Mouse (Mus musculus) G1E-ER4 (cell line): ENCODE measurements around the gene Zfp579. TPM values are rescaled to one million over a fixed set of nuclear protein-coding genes. Genes with fewer than 3 reads are reported as not detected.

Experiments
- GATA1 ChIP-seq: IDR thresholded peaks from one replicate; pipeline ENCODE4 v1.8.0; 2012; ENCODE audit warnings: low read length, inconsistent platforms
- polyA plus RNA-seq: library from polyadenylated mRNA; stranded (reverse); fragments of >175 nt; gene quantifications from 2 replicates; pipeline ENCODE4 v1.2.3, GENCODE M21; 2012

The Zfp579 gene
- polyA plus RNA-seq, 1 experiment, result 0.05 TPM

DNA sequence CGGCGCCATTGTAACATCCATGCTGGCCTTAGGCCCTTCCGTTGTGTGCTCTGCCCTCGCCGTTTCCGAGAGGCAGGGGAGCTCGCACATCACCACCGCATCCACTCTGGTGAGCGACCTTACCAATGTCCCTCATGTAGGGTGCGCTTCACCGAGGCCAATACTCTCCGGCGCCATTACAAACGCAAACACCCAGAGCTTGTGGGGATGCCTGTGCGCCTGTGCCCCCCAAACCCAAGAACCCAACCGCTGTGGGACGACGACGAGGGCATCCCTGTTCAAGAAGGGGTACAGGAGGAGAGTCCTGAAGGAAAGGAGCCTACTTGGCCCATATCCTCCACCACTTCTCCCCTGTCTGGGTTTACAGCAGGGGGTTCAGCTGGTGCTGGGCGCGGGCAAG lies 22.0 kb upstream of the Zfp579 start:
- no peak for TF ChIP-seq GATA1

- TF ChIP-seq GATA1, result no peak
Measured at GRCm38 (mm10) chr7:5017352-5017751, 21.4 kb upstream of the Zfp579 start.

DNA sequence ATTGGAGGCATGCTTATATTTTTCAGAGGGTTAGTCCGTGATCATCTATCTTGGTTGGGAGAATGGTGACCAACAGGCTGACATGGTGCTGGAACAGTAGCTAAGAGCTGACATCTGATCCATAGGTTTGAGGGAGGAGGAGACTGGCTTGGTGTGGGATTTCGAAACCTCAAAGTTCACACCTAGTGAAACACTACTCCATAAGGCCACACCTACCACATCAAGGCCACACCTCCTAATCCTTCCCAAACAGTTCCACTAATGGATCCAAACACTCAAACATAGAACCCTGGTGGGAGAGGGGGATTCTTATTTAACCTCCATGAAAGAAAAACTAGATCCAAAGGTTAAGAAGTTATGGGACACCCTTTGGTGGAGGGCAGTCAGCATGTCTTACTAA lies 21.0 kb upstream of the Zfp579 start:
- no peak for TF ChIP-seq GATA1

- TF ChIP-seq GATA1, result no peak
Measured at GRCm38 (mm10) chr7:5016057-5016456, 20.1 kb upstream of the Zfp579 start.

GRCm38 (mm10) chr7:5015118-5016001 lies 19.4 kb upstream of the Zfp579 start, which contains the start of gene Gm44973:
Gene Gm44973, plus strand, starts transcription at chr7:5015496.
- no peak for TF ChIP-seq GATA1

DNA sequence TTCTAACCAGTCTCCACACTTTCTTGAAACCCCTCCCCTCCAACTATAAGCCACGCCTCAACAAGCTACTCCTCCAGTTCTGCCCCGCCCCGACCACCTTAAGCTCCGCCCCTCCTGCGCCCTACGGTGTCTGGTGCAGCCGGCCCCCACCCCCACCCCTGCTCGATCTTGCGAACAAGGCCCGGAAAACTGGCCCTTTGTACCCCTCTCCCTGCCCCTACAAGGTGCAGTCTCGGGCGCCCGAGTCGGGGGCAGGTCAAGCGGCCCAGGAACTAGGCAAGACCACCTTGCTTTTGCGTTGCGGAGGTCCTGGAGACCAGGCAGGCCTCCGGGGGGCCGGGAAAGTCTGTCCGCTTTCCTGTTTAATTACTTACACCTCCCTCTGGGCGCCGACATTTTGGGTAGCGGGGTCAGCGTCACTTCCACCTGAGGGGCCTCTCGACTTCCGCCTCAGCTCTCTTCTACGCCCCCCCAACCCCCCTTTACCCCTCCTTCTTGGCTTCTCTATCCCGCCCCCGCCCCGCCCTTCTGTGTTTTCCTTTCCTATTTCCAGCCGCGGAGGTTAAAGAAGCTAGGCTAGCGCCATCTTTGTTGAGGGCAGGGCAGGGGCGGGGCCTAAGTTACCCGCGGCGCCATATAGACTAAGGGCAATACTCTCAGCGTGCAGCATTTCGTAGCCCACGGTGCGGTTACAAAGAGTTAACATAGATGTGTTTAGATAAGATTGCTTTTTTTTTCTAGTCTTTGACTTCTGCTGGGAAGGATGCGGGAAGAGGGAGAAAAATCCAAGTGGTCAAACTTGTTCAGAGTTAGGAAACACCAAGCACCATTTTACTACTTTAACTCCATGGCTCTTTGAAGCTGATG lies 18.5 kb upstream of the Zfp579 start, which contains the start of the genes Zfp524 and Fiz1:
Gene Zfp524 (plus strand): TSS at position 165 of the 867 bp plus-strand sequence.
Gene Fiz1 (minus strand): TSS at position 447 of the 867 bp plus-strand sequence.
- no peak for TF ChIP-seq GATA1

DNA sequence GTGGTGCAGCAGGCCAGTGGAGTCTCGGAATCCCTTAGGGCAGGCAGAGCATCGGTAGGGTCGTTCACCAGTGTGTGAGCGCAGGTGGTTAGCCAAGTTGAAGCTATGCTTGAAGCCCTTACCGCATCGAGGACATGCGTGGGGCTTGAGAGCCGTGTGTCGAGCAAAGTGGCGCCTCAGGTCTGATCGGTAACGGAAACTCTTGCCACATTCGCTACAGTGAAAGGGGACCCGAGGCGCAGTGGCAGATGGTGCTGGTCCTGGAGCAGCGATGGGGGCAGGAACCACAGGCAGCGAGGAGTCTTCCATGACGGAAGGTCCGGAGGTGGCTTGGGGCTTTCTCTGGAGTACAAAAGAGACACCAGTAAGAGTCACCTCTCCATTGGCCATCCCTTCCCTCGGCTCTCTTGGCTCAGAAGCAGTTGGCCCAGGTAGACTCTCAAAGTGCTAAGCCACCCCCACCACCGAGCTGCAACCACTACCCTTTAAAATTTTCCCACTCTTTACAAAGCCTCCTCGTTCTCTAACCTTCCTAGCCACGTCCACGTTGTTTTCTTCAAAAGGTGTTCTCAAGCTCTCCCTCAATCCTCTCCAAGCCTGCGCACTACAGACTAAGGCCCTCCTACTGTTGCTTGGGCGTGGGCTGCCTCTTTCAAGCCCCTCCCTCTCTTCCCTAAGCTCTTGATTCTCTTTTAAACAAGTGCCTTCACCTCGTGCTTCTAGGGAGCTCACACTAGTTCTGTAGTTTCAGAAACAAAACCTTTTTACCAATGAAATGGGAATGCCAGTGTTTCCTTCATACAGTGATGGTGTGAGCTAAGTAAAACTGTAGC lies 16.9 kb upstream of the Zfp579 start:
- TF ChIP-seq GATA1, result no peak

DNA sequence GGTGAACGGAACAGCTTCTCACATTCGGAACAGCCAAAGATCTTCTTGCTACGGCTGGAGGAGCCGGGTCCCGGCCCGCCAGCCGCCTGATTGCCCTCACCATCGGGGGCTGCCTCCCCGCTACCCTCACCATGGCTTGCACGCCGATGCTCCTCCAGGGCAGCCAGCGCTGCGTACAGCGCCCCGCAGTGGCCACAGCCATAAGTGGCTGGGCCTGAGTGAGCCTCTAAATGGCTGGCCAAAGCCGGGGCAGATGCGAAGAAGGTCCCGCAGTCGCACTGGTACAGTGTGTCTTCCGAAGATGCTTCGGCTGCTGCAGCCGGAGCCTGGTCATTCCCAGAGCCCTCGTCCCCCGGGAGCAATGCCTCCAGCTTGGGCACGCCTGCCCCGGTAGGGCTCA lies 12.3 kb upstream of the Zfp579 start:
- no peak for TF ChIP-seq GATA1

GRCm38 (mm10) chr7:4999876-5000275 lies 3.9 kb upstream of the Zfp579 start:
- TF ChIP-seq GATA1, result no peak

GRCm38 (mm10) chr7:4996934-4997333 lies 976 bp upstream of the Zfp579 start:
- no peak for TF ChIP-seq GATA1

DNA sequence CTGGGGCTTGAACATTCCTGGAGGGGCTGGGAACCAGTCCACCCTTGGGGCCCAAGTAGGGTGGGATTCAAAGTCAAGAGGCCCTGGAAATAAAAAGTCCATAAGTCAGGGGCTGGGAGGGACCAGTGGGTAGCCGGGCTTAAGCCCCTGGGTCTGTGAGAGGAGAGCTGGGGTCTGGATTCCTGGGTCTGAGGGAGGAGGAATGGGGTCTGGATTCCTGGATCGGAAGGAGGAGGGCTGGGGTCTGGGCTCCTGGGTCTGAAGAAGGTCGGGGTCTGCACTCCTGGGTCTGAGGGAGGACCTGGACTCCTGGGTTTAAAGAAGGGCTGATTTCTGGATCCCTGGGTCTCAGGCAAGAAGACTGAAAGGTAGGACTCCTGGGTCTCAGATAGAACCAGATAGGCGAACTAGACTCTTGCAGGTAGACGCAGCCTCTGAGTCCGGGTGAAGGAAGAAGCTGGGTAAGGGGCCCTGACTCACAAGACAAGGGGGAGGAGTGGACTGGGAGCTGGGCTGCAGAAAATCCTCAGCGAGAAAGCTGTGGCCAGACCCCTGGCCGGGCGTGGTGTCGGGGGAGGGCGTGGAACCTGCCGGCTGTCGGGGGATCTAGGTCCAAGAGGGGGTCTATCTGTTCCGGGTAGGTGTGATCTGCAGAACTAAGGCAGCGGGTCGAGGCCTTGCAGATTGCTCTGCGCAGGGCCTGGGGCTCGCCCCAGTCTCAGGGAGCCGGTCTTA lies 523 bp downstream of the Zfp579 start:
- no peak for TF ChIP-seq GATA1

DNA sequence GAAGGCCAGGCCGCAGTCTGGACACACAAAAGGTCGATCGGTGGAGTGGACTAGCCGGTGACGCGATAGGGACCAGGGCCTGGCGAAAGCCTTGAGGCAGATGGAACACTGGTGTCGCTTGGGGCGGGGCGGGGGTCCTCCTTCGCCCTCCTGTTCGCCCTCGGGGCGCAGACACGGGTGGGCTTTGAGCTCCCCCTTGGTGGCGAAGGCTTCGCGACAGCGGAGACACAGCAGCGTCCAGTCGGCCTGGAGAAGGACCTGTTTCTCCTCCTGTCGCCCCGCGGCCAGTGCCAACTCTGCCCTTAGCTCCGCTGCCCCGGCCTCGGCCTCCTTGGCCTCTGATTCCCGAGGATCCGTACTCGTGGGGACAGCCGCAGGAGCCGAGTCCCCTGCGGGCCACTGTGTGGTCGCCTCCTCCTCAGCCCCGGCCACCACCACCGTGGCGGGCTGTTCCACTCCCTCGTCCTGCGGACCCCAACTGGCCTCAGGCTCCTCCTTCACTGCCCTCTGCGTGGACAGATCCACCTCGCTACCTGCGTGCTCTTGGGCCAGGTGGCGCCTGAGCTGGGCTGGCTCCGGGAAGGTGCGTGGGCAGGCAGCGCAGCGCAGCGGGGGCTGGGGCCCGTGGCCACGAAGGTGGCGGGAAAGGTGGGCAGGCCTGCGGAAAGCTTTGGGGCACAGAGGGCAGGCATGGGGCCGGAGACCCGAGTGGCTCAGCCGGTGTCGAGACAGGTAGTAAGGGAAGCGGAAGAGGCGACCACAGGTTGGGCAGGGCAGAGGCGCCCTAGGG lies 1.8 kb downstream of the Zfp579 start:
- no peak for TF ChIP-seq GATA1

DNA sequence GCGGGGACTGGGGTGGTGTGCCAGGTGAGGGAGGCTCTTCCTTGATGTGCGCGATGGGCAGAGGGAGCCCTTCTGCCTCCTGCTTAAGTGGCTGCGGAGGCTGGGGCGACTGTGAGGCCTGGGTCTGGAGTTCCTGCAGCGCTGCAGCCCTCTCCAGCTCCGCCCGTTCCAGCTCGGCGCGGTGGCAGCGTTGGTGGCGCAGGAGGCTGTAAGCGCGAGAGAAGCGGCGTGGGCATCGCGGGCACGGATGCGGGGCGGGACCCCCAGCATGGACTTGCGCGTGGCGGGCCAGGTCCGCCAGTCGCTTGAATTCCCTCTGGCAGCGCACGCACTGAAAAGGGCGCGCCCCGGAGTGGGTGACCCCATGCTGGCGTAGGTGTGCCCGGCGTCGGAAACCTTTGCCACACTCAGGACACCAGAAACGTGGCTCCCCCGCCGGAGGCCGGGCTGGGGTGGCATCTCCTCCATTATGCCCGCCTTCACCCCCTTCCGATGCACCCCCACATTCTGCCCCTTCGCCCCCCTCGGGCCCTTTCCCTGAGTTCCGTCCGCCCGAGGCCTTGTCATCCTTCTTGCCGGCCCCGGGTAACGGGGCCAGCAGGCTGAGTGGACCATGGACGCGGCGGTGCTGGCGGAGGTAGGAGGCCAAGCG lies 2.5 kb downstream of the Zfp579 start:
- TF ChIP-seq GATA1, result no peak
